ENCODE assay signal across 27 mouse cellular contexts in genomic region chr14:116810661-116811345, GRCm38 (mm10).
A peak's percentile ranks its signal among the peaks of the same experiment; 100 is the strongest.
DNase-seq lines count a peak whose midpoint lies in the region; ATAC-seq and TF ChIP-seq lines count a peak whose summit lies in the region.
"Had no signal": no experiment of that assay in that cellular context is flagged by ENCODE, and none has a peak within 500 bp of the region (broad histone marks: within the 10 kb centered on the region; RNA-seq: fewer than 3 reads in every experiment).

No protein-coding gene starts in this region.

- no peak overlapping the region; the same call in 1 of the 2 replicates for H3K27ac ChIP-seq in forebrain, embryonic 13.5 days
- H3K27ac ChIP-seq in forebrain, embryonic 11.5 days (ENCODE audit: low read depth, low read length), result no peak overlapping the region
- 0 out of 2 replicates have a peak overlapping the region, but pooled peaks have one; percentile 9 for H3K27ac ChIP-seq in kidney, embryonic 15.5 days
- H3K27ac ChIP-seq: embryonic facial prominence, embryonic 15.5 days; heart, embryonic 10.5 days; liver, embryonic 13.5 days; lung, embryonic 15.5 days; neural tube, embryonic 12.5 days; stomach, postnatal 0 days had no signal

- no peak for TF ChIP-seq POLR2A in brain, embryonic 14.5 days (IDR thresholded peaks at IDR 0.05; ENCODE audit: borderline replicate concordance, extremely low read depth, insufficient read depth, insufficient read length, poor library complexity, severe bottlenecking)

- WGBS in forebrain, embryonic 13.5 days, result 68% methylated on average over 2 of the region's 2 CpGs
- WGBS in forebrain, embryonic 11.5 days, result 84% methylated on average over 2 of the region's 2 CpGs
- 52% methylated on average over 2 of the region's 2 CpGs for WGBS in kidney, embryonic 15.5 days

- H3K4me1 ChIP-seq in forebrain, embryonic 13.5 days, result peaks cover 13% of the 10 kb centered on the region
- H3K4me1 ChIP-seq in forebrain, embryonic 11.5 days (replicated peaks; ENCODE audit: control insufficient read depth, insufficient read depth, low read length), result no peaks in the 10 kb centered on the region; the same call in 1 of the 2 replicates
- 0 out of 2 replicates have a peak, but pooled peaks cover 4% of the 10 kb centered on the region for H3K4me1 ChIP-seq in kidney, embryonic 15.5 days
- H3K4me1 ChIP-seq: embryonic facial prominence, embryonic 15.5 days; heart, embryonic 10.5 days; liver, embryonic 13.5 days; lung, embryonic 15.5 days; megakaryocyte, embryonic 14.5 days; neural tube, embryonic 12.5 days had no signal

- no peak overlapping the region for H3K4me3 ChIP-seq in forebrain, embryonic 13.5 days
- no peak overlapping the region for H3K4me3 ChIP-seq in forebrain, embryonic 11.5 days (ENCODE audit: low read depth, low read length)
- H3K4me3 ChIP-seq in kidney, embryonic 15.5 days (replicated peaks), result no peak overlapping the region
- H3K4me3 ChIP-seq: embryonic facial prominence, embryonic 15.5 days; heart, embryonic 10.5 days; liver, embryonic 13.5 days; lung, embryonic 15.5 days; megakaryocyte, embryonic 14.5 days; neural tube, embryonic 12.5 days had no signal

- H3K9ac ChIP-seq in forebrain, embryonic 13.5 days, result no peak overlapping the region
- H3K9ac ChIP-seq in forebrain, embryonic 11.5 days (ENCODE audit: low read length), result no peak overlapping the region
- H3K9ac ChIP-seq in kidney, embryonic 15.5 days, result no peak overlapping the region
- H3K9ac ChIP-seq: embryonic facial prominence, embryonic 15.5 days; liver, embryonic 13.5 days; lung, embryonic 15.5 days; neural tube, embryonic 12.5 days had no signal

- H3K4me2 ChIP-seq in forebrain, embryonic 13.5 days, result no peak overlapping the region
- H3K4me2 ChIP-seq in forebrain, embryonic 11.5 days (ENCODE audit: low read depth, low read length, severe bottlenecking), result no peak overlapping the region
- H3K4me2 ChIP-seq in kidney, embryonic 15.5 days, result no peak overlapping the region
- H3K4me2 ChIP-seq: embryonic facial prominence, embryonic 15.5 days; liver, embryonic 13.5 days; lung, embryonic 15.5 days; neural tube, embryonic 12.5 days had no signal

- peak; percentile 72; the same call in 1 of the 2 replicates for ATAC-seq in forebrain, embryonic 13.5 days
- ATAC-seq in forebrain, embryonic 11.5 days (replicated peaks; ENCODE audit: low FRiP score), result no peak
- ATAC-seq in kidney, embryonic 15.5 days (replicated peaks; ENCODE audit: low FRiP score), result no peak
- ATAC-seq: inflammation-experienced regulatory T-cells, adult 6 months; Patski had no signal

- intact Hi-C loops in left cerebral cortex, postnatal 4 days (cut with DNase I), result no loop called here

- H3K9me3 ChIP-seq in forebrain, embryonic 13.5 days (replicated peaks), result no peaks in the 10 kb centered on the region
- H3K9me3 ChIP-seq in forebrain, embryonic 11.5 days (ENCODE audit: control insufficient read depth, low read length), result no peaks in the 10 kb centered on the region
- no peaks in the 10 kb centered on the region for H3K9me3 ChIP-seq in kidney, embryonic 15.5 days (replicated peaks)
- H3K9me3 ChIP-seq: embryonic facial prominence, embryonic 15.5 days; heart, embryonic 10.5 days; liver, embryonic 13.5 days; lung, embryonic 15.5 days; neural tube, embryonic 12.5 days had no signal

- H3K36me3 ChIP-seq in forebrain, embryonic 13.5 days (ENCODE audit: poor library complexity, severe bottlenecking), result no peaks in the 10 kb centered on the region
- H3K36me3 ChIP-seq in forebrain, embryonic 11.5 days (ENCODE audit: control insufficient read depth, insufficient read depth, low read length), result no peaks in the 10 kb centered on the region
- H3K36me3 ChIP-seq in kidney, embryonic 15.5 days, result no peaks in the 10 kb centered on the region
- H3K36me3 ChIP-seq: embryonic facial prominence, embryonic 15.5 days; heart, embryonic 10.5 days; liver, embryonic 13.5 days; lung, embryonic 15.5 days; neural tube, embryonic 12.5 days had no signal

- H3K27me3 ChIP-seq in forebrain, embryonic 13.5 days, result no peaks in the 10 kb centered on the region
- H3K27me3 ChIP-seq in forebrain, embryonic 11.5 days (ENCODE audit: control insufficient read depth, insufficient read depth, low read length), result no peaks in the 10 kb centered on the region
- H3K27me3 ChIP-seq in kidney, embryonic 15.5 days, result no peaks in the 10 kb centered on the region
- H3K27me3 ChIP-seq: embryonic facial prominence, embryonic 15.5 days; liver, embryonic 13.5 days; lung, embryonic 15.5 days; megakaryocyte, embryonic 14.5 days; neural tube, embryonic 12.5 days had no signal

- no peak for DNase-seq in forebrain, embryonic 11.5 days (ENCODE audit: low spot score)
- DNase-seq in kidney, adult 8-10 months, result no peak
- peak; percentile 42 for DNase-seq in left cerebral cortex, postnatal 4 days
- DNase-seq in left cerebral cortex, adult 8-10 months (ENCODE audit: low spot score in 2 of 2), result no peak
- peak; percentile 74 for DNase-seq in brain, embryonic 14.5 days (ENCODE audit: low read depth)
- DNase-seq in urinary bladder, postnatal 14 days (ENCODE audit: low spot score), result no peak
- DNase-seq: adrenal gland, postnatal 36 days; cerebellum, adult 11 months; gastrocnemius, postnatal 10 days; heart, postnatal 4 days; kidney, adult 18-20 months; liver, embryonic 13.5 days; lung, postnatal 36 days; midbrain, embryonic 14.5 days; right cerebral cortex, adult 18-20 months; thymus, adult 2 months; thymus, postnatal 4 days had no signal

- no peak for TF ChIP-seq CTCF in brain, embryonic 14.5 days (IDR thresholded peaks at IDR 0.05; ENCODE audit: borderline replicate concordance, extremely low read depth, insufficient read depth, insufficient read length)

Comparison
In these comparisons a context has a peak if more than half of its experiments do, and no peak if none do; other contexts are left out.
1. DNase-seq: peak in left cerebral cortex, postnatal 4 days (single experiment) and brain, embryonic 14.5 days (single experiment); none in forebrain, embryonic 11.5 days (single experiment), kidney, adult 8-10 months (0 of 2), left cerebral cortex, adult 8-10 months (0 of 2) and urinary bladder, postnatal 14 days (single experiment).